Mouse (Mus musculus) thymus, postnatal 0 days (tissue): Measurements from ENCODE around the gene Abcg2. TPM values are rescaled to one million over a fixed set of nuclear protein-coding genes. Genes with fewer than 3 reads are reported as not detected.
"Not testable (repeated sequence)": the region's sequence is repeated elsewhere in the genome, so short reads cannot be mapped to it uniquely, and the experiment has no call there.

ENCODE experiments used
- DNase-seq: peaks from one replicate; pipeline ENCODE4 v3.0.0-alpha.2; 2015; ENCODE audit warnings: low spot score
- polyA plus RNA-seq: library from polyadenylated mRNA; unstranded; fragments of >200 nt; fragmentation: Nextera tagmentation; extraction: Ambion mirVana; gene quantifications from 2 replicates; pipeline ENCODE4 v1.2.1, GENCODE M21; 2015

The Abcg2 gene
- polyA plus RNA-seq: 14.1 and 18.3 TPM in 2 replicates

DNA sequence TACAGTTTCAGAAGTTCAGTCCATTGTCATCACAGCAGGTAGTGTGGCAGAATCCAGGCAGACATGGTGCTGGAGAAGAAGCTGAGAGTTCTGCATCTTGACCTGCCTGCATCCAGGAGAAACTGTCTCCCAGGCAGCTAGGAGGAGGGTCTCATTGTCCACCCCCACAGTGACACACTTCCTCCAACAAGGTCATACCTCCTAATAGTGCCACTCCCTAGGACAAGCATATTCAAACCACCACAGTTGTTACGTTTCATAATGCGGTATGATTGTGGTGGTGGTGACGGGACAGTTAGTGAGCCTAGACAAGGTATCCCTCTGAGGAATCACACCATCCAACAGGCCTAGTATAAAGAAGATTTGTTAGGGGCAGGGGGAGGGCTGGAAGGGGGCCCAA lies at the start of gene Abcg2:
Abcg2 (plus strand) TSS at position 301 of the 400 bp plus-strand sequence.
- not testable (repeated sequence) for DNase-seq

DNA sequence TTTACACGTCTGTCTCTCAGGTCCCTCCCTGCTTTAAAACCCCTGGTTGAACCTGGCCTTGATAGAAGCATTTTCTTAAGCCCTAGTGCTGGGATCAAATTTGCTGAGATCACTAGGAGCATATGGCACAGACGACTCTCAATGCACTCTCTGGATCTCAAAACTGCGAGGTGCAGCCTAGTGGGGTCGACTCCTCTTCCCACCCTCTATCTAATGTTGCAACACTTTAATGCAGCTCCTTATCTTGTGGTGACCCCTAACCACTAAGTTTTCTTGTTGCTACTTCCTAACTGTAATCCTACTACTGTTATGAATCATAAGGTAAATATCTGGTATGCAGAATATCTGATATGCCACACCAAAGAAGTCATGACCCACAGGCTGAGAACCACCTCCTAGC lies 44.1 kb upstream of the Abcg2 start:
- not testable (repeated sequence) for DNase-seq

DNA sequence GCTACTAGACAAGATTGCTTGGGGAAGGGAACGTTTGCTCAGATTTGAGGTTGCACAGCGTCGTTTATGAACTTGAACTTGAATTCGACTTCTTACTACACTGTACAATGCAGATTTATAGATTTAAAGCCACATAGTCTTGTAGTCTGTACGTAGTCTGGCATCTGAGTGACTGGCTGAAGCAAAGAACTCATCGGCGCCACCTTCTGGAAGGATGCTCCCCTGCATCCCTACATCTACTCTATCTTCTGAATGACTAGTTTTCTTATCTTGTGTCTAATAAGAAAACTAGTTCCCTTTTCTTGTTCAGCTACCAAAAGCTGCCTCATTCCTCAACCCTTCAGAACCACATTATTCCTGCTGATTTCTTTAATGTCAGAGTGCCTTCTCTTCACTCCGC lies 41.5 kb upstream of the Abcg2 start:
- DNase-seq: peak; percentile 5

DNA sequence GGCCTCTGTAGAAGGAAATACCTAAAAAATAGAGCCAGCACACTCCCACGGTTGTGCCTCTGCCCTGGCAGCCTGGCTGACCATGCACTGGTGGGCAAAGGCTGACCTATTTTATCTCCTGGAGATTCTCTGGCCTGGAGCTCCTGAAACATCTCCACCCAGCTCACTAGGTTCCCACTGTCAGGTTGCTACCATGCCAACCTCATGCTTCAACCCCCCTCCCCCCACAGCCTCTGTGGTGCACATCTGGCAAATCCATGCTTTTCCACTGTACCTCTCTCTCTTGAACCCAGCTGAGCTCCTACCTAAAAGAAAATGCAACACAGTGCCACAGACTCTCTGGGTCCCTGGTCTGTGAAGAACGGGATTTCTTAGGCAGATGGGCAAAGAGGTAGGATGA lies 39.4 kb upstream of the Abcg2 start:
- not testable (repeated sequence) for DNase-seq

DNA sequence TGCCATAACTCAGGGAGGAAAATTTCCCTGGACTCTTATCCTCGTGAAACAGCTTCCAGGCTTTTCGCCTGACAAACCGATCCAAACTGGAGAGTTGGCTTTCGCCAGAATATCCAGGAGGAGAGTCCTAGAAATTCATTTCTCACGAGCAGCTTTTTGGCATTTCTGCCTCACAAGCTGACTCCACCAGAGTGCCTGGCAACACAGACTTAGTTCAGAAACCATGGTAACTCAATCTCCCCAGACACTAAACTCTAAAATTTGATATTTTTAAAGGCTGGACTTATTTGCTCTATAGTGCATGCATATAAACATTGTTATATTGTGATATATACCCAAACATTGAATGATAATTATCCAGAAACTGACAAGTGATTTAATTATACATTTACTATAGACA lies 38.3 kb upstream of the Abcg2 start:
- DNase-seq: not testable (repeated sequence)

DNA sequence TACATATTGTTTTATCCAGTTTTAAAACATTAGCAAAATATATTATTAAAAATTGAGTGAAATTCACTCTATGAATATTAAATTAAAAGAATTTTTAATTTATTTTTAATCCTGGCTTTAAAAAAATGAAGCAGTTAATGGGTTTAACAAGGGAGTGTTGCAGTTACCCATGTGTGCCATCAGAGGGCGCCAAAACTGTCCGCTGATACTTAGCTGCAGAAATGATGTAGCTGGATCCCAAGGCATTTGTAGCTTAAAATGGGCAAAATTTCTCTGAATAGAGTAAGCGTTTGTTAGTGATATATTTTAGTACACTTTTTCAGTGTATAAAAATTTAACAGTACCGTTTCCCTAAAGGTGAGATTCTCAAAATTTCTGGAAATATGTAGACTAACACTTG lies 37.5 kb upstream of the Abcg2 start:
- peak; percentile 26 for DNase-seq

DNA sequence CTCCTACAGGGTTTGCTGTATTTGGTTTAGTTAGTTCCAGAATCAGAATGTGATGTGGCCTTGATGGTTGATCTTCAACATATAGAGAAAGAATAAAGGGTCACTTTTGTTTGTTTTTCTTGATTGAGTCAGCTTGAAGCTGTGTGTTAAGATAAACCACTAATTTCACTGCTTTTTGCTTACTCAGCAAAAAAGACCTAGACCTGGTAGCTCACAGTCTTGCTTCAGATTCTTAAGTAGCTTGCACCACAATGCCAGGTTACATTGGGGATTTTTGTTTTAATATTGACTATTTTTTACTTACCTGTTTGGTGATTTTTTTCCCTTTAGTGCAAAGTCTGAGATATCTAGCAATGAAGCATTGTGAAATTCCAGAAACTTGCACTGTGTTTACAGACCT lies 30.5 kb upstream of the Abcg2 start:
- DNase-seq: not testable (repeated sequence)

DNA sequence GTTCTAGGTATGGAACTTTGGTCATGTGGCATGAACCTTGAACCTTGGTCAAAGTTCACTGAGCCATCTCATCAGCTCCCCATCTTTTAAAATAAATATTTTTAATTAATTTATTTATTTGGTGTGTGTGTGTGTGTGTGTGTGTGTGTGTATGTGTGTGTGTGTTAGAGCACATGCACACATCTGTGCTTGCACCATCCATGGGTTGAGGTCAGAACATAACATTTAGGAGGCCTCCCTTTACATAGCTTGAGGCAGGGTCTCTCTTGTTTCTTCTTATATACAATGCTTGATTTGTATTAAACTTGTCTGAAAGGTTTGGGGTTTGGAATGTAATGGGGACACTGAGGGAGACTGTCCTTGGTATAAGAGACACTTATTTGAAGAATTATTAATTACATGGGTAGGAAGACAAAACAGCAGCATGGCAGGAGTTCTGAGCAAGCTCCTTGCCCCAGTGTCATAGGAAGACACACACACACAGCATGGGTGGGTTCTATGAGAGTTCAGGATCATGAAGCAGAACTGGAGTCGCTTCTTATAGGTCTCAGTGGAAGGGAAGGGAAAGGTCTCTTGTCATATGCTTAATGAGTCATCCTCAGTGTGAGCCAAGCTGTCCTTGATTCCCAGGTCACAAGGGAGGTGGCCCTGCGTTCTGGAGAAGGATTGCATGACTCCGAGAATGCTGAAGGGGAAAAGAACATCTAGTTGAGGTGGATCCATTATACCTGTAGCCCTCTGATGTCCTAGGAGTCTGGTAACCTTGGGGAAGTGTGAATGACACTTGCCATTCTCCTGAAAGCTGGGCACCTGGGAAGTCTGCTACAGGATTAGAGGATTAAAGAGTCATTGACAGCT lies 9.9 kb downstream of the Abcg2 start:
- not testable (repeated sequence) for DNase-seq

DNA sequence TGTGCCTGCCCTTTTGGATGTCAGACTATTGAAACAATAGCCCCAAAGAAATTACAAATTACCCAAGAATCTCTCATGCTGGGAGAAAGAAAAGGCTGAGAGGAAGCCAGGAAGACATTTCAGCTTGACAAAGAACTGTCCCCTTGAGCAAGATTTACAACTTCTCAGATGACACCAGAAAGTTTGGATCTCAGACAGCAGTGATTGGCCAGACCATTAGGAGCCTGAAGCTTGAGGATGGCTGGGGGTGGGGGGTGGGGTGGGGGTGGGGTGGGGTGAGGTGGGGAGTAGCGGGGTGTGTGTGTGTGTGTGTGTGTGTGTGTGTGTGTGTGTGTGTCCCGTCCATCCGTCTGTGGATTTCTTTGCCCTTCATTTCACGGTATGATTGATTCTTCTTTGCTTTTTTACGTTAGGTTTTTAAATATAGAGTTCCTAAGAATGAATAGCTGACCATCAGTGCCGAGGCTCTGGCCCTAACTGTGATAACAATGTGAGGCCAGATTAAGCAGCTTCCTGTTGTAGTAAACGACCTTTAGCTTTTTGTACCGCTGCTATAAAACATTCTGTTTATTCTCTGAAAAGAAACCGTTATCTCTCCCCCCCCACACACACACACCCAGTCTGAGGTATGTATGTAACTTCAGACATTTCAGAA lies 11.4 kb downstream of the Abcg2 start:
- DNase-seq: not testable (repeated sequence)

DNA sequence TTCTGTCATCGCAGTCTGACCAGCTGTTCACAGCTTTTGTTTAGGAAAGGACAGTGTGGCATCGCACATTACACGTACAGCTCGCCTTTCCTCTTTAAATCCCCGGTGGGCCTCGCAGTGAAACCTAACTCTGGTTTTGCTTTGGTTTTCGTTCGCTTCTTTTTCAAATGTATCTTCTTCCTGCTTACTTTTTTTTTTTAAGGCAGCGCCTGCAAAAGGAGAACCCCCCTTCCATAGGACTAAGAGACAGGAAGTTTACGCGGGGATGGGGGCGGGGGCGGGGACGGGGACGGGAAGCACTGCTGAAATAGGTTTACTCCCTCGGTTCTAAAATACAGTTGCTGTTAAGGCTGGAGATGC lies 12.0 kb downstream of the Abcg2 start:
- peak; percentile 49 for DNase-seq

DNA sequence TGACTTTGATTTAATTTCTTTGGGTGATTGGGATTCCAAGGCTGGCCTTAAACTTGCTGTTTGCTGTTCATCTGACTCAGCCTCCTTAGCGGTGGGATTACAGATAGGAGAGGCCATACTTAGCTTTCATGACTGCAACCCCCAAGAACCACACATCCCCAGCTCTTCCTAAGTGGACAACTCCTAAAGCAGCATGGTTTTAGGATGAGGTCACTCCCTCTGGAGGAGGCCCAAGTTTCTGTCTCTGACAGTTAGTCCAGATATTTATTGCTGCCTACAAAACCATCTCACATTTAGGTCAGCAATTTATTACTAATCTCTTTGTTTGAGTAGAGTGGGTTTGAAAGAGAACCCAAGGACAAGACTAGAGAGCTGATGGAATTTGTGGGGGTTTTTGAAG lies 17.8 kb downstream of the Abcg2 start:
- DNase-seq: not testable (repeated sequence)

DNA sequence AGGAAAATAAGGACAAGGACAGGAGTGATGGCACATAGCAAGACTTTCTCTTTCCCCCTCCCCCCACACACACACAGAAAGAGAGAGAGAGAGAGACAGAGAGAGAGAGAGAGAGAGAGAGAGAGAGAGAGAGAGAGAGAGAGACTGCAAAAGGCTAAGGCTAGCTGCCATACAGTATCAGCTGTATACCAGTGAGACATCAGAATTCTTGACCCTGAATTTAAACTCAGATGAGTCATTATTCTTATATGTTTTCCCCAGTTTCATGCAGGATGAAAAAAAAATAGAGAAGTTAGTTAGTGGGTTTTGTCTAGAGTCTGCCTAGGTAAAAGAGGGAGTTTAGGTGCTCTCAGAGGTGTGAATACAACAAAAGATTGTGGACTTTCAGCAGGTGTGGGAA lies 18.7 kb downstream of the Abcg2 start:
- not testable (repeated sequence) for DNase-seq

DNA sequence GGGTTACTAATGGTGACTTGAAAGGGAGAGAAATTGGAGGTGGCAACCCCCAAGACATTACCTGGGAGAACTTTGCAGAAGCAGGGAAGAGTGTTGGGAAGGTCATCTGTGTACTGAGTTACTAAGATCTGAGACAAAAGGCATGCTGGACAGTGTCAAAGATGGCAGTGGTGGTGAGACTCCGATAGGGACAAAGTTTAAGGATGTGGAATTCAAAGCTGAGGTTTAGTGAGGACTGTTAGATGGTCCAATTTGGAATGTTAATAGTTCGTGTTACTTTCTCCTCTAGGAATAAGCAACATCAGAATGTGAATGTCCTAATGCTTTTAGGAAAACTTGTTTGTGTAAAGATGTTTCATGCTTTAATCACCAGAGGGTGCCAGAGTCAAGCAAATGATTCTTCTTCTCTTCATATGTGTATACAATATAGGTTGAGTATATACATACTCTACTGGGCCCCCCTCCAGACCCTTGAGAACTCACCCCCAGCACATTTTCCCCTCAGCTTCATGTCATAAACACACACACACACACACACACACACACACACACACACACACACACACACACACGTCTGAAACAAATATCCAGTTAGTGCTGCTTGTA lies 19.3 kb downstream of the Abcg2 start:
- peak; percentile 42 for DNase-seq

DNA sequence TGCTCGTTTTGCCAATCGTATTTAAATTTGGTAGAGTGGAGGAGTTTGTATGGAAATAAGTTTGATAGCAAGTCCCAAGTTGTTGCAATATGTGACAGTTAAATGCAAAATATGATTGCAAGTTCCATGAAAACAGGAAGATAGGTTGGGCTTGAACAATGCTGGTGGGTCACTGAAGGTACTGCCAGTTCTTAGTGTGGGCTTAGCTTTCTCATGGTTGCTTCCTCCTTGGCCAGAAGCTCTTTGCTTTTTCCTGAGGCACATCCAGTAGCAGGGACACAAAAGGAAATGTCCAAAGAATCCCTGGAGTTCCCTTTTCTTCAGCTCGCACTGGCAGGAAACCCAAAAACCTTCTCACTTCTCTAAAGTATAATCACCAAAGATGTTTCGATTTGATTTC lies 22.3 kb downstream of the Abcg2 start:
- DNase-seq: no peak

DNA sequence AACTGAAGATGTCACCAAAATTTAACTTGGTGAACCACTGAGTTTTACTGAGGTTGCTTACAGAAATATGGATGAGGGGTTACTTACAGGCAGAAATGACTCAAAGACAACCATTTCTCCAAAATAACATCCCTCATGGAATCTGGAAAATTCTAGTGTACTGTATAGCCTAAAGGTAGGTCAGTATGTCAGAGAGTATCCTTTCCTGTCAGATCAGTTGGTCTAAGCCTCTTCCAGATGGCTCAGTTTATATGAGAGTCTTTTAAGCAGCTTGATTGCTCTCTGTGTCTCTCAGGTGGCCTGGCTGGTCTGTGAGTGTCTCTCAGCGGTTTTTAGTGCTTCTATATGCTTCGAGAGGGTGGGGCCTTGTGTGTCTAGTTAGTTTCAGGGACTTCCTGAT lies 24.1 kb downstream of the Abcg2 start:
- no peak for DNase-seq

DNA sequence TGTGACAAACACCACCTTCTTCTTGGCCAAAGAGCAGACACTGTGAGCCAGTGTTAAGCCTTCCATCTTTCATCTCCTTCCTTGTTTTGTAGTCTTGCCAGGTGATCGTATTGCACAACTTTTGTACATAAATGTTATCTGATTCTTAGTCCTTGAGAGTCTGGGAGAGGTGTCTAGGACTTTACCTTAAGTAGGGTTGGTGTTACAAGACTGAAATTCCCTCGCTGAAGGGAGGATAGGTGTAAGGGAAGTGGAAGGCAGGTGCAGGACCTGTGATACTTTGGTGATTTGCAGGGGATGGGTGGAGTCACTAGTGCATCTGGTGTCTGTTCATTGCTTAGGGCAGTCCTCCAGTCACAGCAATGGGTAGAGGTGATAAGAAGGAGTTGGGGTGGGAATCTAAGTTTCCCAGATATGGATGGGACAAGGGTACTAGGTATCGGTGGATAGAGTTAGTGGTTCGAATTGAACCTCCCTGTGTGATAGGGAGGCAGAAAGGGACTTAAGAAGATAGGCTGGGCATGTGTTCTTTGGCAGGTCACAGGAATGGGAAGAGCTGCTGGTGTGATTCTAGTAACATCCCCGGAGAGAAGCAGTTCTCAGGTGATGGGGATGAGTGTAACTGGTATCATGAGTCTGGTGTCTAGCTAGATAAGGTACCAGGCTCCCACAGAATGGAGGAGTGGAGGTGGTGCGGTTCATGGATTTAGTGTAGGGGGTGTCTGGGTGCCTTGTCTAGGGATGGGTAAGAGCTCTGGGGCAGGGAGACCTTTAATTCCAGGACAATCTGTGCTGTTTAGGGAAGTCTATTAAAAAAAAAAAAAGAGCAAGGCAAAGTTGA lies 25.8 kb downstream of the Abcg2 start:
- no peak for DNase-seq

DNA sequence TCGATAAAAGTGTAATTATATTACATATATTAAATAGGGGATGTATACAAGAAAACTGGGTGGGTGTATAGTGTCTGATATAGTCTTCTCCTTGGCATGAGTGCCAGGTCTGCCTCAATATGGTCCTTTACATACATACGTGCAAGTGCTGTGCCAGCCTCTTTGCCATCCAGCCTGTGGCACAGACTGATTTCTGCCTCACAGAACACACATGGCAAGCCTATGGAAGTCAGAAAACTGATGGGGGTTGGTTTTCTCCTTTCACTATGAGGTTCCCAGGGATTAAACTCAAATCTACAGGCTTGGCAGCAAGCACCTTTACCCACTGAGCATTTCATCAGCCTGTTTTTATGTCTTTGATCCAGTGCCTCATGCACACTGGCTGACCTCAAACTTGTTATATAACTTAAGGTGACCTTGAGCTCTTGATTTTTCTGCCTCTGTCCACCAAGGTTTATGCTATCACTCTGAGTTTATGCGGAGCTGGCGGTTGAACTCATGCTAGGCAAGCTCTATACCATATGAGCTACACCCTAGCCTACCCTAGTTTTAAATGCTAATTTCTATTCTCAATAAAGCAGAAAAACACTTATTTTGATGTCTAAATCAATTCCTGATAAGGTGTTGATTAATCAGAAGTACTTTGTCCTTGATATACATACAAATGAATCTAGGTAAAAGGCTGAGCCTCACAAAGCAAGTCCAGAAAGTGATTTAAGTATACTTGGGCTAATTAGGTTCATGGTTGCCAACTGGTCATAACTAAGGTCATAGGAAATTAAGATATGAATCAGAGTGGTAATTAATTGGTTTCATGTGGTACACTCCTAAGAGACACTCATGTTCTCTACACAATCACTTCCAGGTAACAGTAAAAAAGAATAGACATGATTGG lies 26.7 kb downstream of the Abcg2 start:
- peak; percentile 8 for DNase-seq

DNA sequence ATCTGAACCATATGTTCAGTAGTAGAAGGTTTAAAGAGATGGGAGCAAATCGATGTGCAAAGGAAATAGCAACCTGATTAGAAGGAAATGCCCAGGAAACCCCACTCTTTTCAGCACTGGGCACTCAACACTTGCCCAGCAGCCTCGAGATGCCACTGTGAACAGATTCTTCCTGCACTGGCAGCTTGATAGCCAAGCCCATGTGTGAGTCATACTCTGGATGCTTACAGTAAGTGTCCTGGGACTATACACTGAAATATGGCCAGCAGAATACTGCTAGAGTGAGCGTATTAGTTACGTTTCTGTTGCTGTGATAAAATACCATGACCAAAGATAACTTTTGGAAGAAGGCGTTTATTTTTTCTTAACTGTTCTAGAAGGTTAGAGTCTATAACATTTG lies 39.8 kb downstream of the Abcg2 start:
- DNase-seq: no peak

DNA sequence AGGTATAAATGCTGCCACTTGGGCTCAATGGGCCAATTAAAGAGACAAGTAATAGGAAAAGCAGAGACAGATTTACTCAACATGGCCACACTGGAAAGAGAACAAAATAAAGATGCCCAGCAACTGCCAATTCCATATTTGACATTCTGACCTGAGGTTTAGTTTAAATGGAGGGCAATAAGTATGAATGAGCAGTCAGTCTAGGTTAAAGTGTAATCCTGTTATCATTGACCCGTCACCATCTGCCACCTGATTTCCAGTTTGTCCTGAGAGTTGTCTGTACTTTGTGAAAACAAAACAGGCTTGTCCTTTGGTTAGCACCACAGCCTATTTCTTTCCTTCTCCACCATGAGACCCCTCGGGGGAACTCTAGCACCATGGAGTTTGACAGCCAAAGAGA lies 44.9 kb downstream of the Abcg2 start:
- no peak for DNase-seq

DNA sequence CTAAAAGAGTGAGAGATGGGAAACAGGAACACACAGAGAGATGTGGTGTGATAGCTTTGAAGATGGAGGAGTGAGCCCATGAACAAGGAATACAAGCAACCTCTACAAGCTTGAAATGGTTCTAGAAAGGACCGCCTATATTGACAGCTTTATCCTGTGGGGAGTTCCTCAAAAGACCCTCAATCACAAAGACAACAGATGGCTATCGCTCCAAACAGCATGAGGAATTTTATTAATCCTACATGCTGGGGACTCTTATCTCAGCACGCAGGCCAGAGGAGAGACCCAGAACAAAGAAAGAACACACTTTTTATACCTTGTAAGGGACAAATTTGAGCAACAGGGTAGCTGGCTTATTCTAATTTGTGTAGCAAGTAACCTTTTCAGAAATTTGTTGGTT lies 48.1 kb downstream of the Abcg2 start:
- DNase-seq: no peak
